Comparison of ENCODE assay signal across 11 mouse cellular contexts in the genomic region with DNA sequence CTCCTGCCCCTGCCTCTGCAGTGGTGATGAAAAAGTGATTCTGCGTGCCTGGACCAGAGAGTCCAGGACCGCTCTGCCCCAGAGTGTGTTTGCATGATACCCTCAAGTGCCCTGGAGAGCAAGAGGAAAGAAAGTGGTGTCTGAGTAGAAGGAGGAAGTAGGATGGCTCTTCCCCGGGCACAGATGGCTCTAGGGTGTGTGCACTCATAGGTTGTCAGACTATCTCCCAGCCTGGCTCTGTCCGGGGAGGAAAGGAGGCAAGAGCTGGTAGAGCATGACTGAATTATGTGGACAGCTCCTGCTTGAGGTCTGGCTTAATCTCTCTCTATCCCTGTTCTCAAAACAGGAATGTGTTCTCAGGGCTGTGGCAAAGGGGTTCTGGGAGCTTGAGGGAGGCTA. TPM values are rescaled to one million over a fixed set of nuclear protein-coding genes. Genes with fewer than 3 reads are reported as not detected.
DNase-seq lines count a peak whose midpoint lies in the region; ATAC-seq and TF ChIP-seq lines count a peak whose summit lies in the region.
"Had no signal": no experiment of that assay in that cellular context is flagged by ENCODE, and none has a peak within 500 bp of the region (broad histone marks: within the 10 kb centered on the region; RNA-seq: fewer than 3 reads in every experiment).

No protein-coding gene starts in this region.

- no peaks in the 10 kb centered on the region for H3K9me3 ChIP-seq in embryonic facial prominence, embryonic 12.5 days
- H3K9me3 ChIP-seq in embryonic facial prominence, embryonic 10.5 days, result no peaks in the 10 kb centered on the region
- no peaks in the 10 kb centered on the region for H3K9me3 ChIP-seq in liver, embryonic 13.5 days (replicated peaks)
- no peaks in the 10 kb centered on the region for H3K9me3 ChIP-seq in liver, embryonic 11.5 days (ENCODE audit: control insufficient read depth, low read length)
- H3K9me3 ChIP-seq in megakaryocyte, embryonic 14.5 days, result no peaks in the 10 kb centered on the region
- H3K9me3 ChIP-seq: forebrain, embryonic 10.5 days; heart, embryonic 10.5 days; hindbrain, embryonic 13.5 days had no signal

- intact Hi-C loops in left cerebral cortex, postnatal 4 days (cut with DNase I), result loop anchor here (5.0 kb wide), 1 partner anchor 216 kb away; the partner anchor contains the start of gene Epb41

- peaks cover 49% of the 10 kb centered on the region for H3K36me3 ChIP-seq in embryonic facial prominence, embryonic 12.5 days
- H3K36me3 ChIP-seq in embryonic facial prominence, embryonic 10.5 days (replicated peaks), result peaks cover 84% of the 10 kb centered on the region
- peaks cover 58% of the 10 kb centered on the region for H3K36me3 ChIP-seq in liver, embryonic 13.5 days
- peaks cover 20% of the 10 kb centered on the region; the same call in 1 of the 2 replicates for H3K36me3 ChIP-seq in liver, embryonic 11.5 days (ENCODE audit: control insufficient read depth, insufficient read depth, low read length)
- peaks cover 77% of the 10 kb centered on the region for H3K36me3 ChIP-seq in megakaryocyte, embryonic 14.5 days (replicated peaks; ENCODE audit: low read length)

- no peak for DNase-seq in embryonic facial prominence, embryonic 10.5 days (ENCODE audit: low spot score)
- no peak for DNase-seq in liver, embryonic 13.5 days
- no peak for DNase-seq in liver, embryonic 11.5 days (ENCODE audit: low spot score)
- no peak for DNase-seq in adrenal gland, postnatal 36 days
- no peak for DNase-seq in left cerebral cortex, postnatal 4 days

- 81% methylated on average over 4 of the region's 4 CpGs for WGBS in embryonic facial prominence, embryonic 12.5 days
- 78% methylated on average over 4 of the region's 4 CpGs for WGBS in embryonic facial prominence, embryonic 10.5 days
- WGBS in liver, embryonic 13.5 days (ENCODE audit: insufficient replicate concordance), result 37% methylated on average over 4 of the region's 4 CpGs
- 66% methylated on average over 4 of the region's 4 CpGs for WGBS in liver, embryonic 11.5 days

- no peaks in the 10 kb centered on the region for H3K27me3 ChIP-seq in embryonic facial prominence, embryonic 12.5 days
- no peaks in the 10 kb centered on the region for H3K27me3 ChIP-seq in embryonic facial prominence, embryonic 10.5 days (replicated peaks; ENCODE audit: low read depth, poor library complexity, severe bottlenecking)
- no peaks in the 10 kb centered on the region for H3K27me3 ChIP-seq in liver, embryonic 13.5 days
- no peaks in the 10 kb centered on the region for H3K27me3 ChIP-seq in liver, embryonic 11.5 days (replicated peaks; ENCODE audit: control insufficient read depth, insufficient read depth, low read length)
- no peaks in the 10 kb centered on the region for H3K27me3 ChIP-seq in megakaryocyte, embryonic 14.5 days (replicated peaks)
- H3K27me3 ChIP-seq: hindbrain, embryonic 13.5 days had no signal

- no peak overlapping the region for H3K4me3 ChIP-seq in embryonic facial prominence, embryonic 12.5 days
- no peak overlapping the region for H3K4me3 ChIP-seq in embryonic facial prominence, embryonic 10.5 days
- H3K4me3 ChIP-seq in liver, embryonic 13.5 days (replicated peaks), result no peak overlapping the region
- H3K4me3 ChIP-seq in liver, embryonic 11.5 days (ENCODE audit: low read depth, low read length), result no peak overlapping the region
- no peak overlapping the region for H3K4me3 ChIP-seq in bone marrow macrophage, adult 2 months (ENCODE audit: insufficient read depth, low read length)
- peak overlapping the region; percentile 81 for H3K4me3 ChIP-seq in megakaryocyte, embryonic 14.5 days (replicated peaks)
- H3K4me3 ChIP-seq: forebrain, embryonic 10.5 days; heart, embryonic 10.5 days; hindbrain, embryonic 13.5 days had no signal

- no peak for TF ChIP-seq CTCF in bone marrow macrophage, adult 2 months (IDR thresholded peaks at IDR 0.05; ENCODE audit: low read depth, low read length)

- peak overlapping the region; percentile 69; the same call in 1 of the 2 replicates for H3K27ac ChIP-seq in embryonic facial prominence, embryonic 12.5 days
- H3K27ac ChIP-seq in embryonic facial prominence, embryonic 10.5 days (replicated peaks), result no peak overlapping the region
- no peak overlapping the region for H3K27ac ChIP-seq in liver, embryonic 13.5 days
- no peak overlapping the region for H3K27ac ChIP-seq in liver, embryonic 11.5 days (ENCODE audit: low read depth, low read length)
- H3K27ac ChIP-seq in bone marrow macrophage, adult 2 months (ENCODE audit: insufficient read depth, low read depth, low read length), result peak overlapping the region; percentile 72
- H3K27ac ChIP-seq: forebrain, embryonic 10.5 days; heart, embryonic 10.5 days; hindbrain, embryonic 13.5 days had no signal

- peaks cover 7% of the 10 kb centered on the region for H3K4me1 ChIP-seq in embryonic facial prominence, embryonic 12.5 days
- peaks cover 7% of the 10 kb centered on the region for H3K4me1 ChIP-seq in embryonic facial prominence, embryonic 10.5 days
- H3K4me1 ChIP-seq in liver, embryonic 13.5 days (replicated peaks), result no peaks in the 10 kb centered on the region
- no peaks in the 10 kb centered on the region for H3K4me1 ChIP-seq in liver, embryonic 11.5 days (replicated peaks; ENCODE audit: control insufficient read depth, insufficient read depth, low read length)
- peaks cover 34% of the 10 kb centered on the region for H3K4me1 ChIP-seq in bone marrow macrophage, adult 2 months (ENCODE audit: control insufficient read depth, insufficient read depth, low read length)
- peaks cover 26% of the 10 kb centered on the region for H3K4me1 ChIP-seq in megakaryocyte, embryonic 14.5 days
- H3K4me1 ChIP-seq: forebrain, embryonic 10.5 days; heart, embryonic 10.5 days; hindbrain, embryonic 13.5 days had no signal

- H3K9ac ChIP-seq in embryonic facial prominence, embryonic 12.5 days, result no peak overlapping the region
- H3K9ac ChIP-seq in liver, embryonic 13.5 days, result no peak overlapping the region
- H3K9ac ChIP-seq in liver, embryonic 11.5 days (ENCODE audit: low read depth, low read length), result no peak overlapping the region
- H3K9ac ChIP-seq: hindbrain, embryonic 13.5 days had no signal

- ATAC-seq in embryonic facial prominence, embryonic 12.5 days (ENCODE audit: insufficient number of reproducible peaks, insufficient read depth, low FRiP score, low TSS enrichment), result no peak
- no peak for ATAC-seq in liver, embryonic 13.5 days (ENCODE audit: low read depth)
- no peak for ATAC-seq in liver, embryonic 11.5 days (replicated peaks; ENCODE audit: low FRiP score)

- no peak for TF ChIP-seq POLR2A in bone marrow macrophage, adult 2 months (IDR thresholded peaks at IDR 0.05; ENCODE audit: borderline replicate concordance, low read depth, low read length)

- no peak overlapping the region for H3K4me2 ChIP-seq in embryonic facial prominence, embryonic 12.5 days (replicated peaks)
- H3K4me2 ChIP-seq in liver, embryonic 13.5 days, result peak overlapping the region; percentile 17
- no peak overlapping the region for H3K4me2 ChIP-seq in liver, embryonic 11.5 days
- H3K4me2 ChIP-seq: hindbrain, embryonic 13.5 days had no signal

RNA-seq across cellular contexts. Expression of gene Srsf4, which starts 12.1 kb away (rescaled TPM):
- 141 and 143 TPM in 2 replicates for polyA plus RNA-seq in embryonic facial prominence, embryonic 12.5 days (2016; fragmentation: Nextera tagmentation; extraction: Ambion mirVana)
- polyA plus RNA-seq in embryonic facial prominence, embryonic 10.5 days (2016; fragmentation: Nextera tagmentation; extraction: Ambion mirVana), result 142 and 143 TPM in 2 replicates
- polyA plus RNA-seq in liver, embryonic 13.5 days (2015; fragmentation: Nextera tagmentation; extraction: Ambion mirVana), result 69.1 and 75.4 TPM in 2 replicates
- 113 and 118 TPM in 2 replicates for polyA plus RNA-seq in liver, embryonic 11.5 days (2014; fragmentation: Nextera tagmentation; extraction: Ambion mirVana)
- 51.8 and 56.0 TPM in 2 replicates for polyA plus RNA-seq in bone marrow macrophage, adult 2 months (2012; ENCODE audit: insufficient read depth, insufficient read length, missing spikeins)
- 53.8 and 135 TPM in 2 replicates for polyA plus RNA-seq in megakaryocyte, embryonic 14.5 days (2012; ENCODE audit: insufficient read depth, low replicate concordance)
- total RNA-seq in adrenal gland, postnatal 36 days (2021), result 10 to 100 TPM; 59.3 to 63.3 TPM
- 10 to 100 TPM; 87.7 to 90.4 TPM for total RNA-seq in left cerebral cortex, postnatal 4 days (2021)

RNA-seq across cellular contexts. Expression of gene Mecr, which starts 18.1 kb away (rescaled TPM):
- 48.4 and 50.4 TPM in 2 replicates for polyA plus RNA-seq in embryonic facial prominence, embryonic 12.5 days (2016; fragmentation: Nextera tagmentation; extraction: Ambion mirVana)
- 52.9 and 55.0 TPM in 2 replicates for polyA plus RNA-seq in embryonic facial prominence, embryonic 10.5 days (2016; fragmentation: Nextera tagmentation; extraction: Ambion mirVana)
- polyA plus RNA-seq in liver, embryonic 13.5 days (2015; fragmentation: Nextera tagmentation; extraction: Ambion mirVana), result 39.6 and 42.8 TPM in 2 replicates
- 59.3 and 64.4 TPM in 2 replicates for polyA plus RNA-seq in liver, embryonic 11.5 days (2014; fragmentation: Nextera tagmentation; extraction: Ambion mirVana)
- polyA plus RNA-seq in bone marrow macrophage, adult 2 months (2012; ENCODE audit: insufficient read depth, insufficient read length, missing spikeins), result 17.5 and 24.5 TPM in 2 replicates
- polyA plus RNA-seq in megakaryocyte, embryonic 14.5 days (2012; ENCODE audit: insufficient read depth, low replicate concordance), result 8.8 and 15.2 TPM in 2 replicates
- 10 to 100 TPM; 83.5 to 85.4 TPM for total RNA-seq in adrenal gland, postnatal 36 days (2021)
- total RNA-seq in left cerebral cortex, postnatal 4 days (2021), result 10 to 100 TPM; 36.9 to 38.2 TPM

RNA-seq across cellular contexts. Expression of gene Ptpru, which starts 23.3 kb away (rescaled TPM):
- polyA plus RNA-seq in embryonic facial prominence, embryonic 12.5 days (2016; fragmentation: Nextera tagmentation; extraction: Ambion mirVana), result 38.1 and 39.2 TPM in 2 replicates
- 21.1 and 23.5 TPM in 2 replicates for polyA plus RNA-seq in embryonic facial prominence, embryonic 10.5 days (2016; fragmentation: Nextera tagmentation; extraction: Ambion mirVana)
- polyA plus RNA-seq in liver, embryonic 13.5 days (2015; fragmentation: Nextera tagmentation; extraction: Ambion mirVana), result 2.1 and 2.7 TPM in 2 replicates
- polyA plus RNA-seq in liver, embryonic 11.5 days (2014; fragmentation: Nextera tagmentation; extraction: Ambion mirVana), result 5.8 and 6.1 TPM in 2 replicates
- 0.55 TPM in 1 of 2 replicates, not detected in the other for polyA plus RNA-seq in bone marrow macrophage, adult 2 months (2012; ENCODE audit: insufficient read depth, insufficient read length, missing spikeins)
- 0.07 and 0.39 TPM in 2 replicates for polyA plus RNA-seq in megakaryocyte, embryonic 14.5 days (2012; ENCODE audit: insufficient read depth, low replicate concordance)
- 10 to 100 TPM; 34.2 to 75.7 TPM for total RNA-seq in adrenal gland, postnatal 36 days (2021)
- 10 to 100 TPM; 44.0 to 54.1 TPM for total RNA-seq in left cerebral cortex, postnatal 4 days (2021)

Comparison
In these comparisons a context has a peak if more than half of its experiments do, and no peak if none do; other contexts are left out.
1. H3K27ac ChIP-seq: peak in embryonic facial prominence, embryonic 12.5 days (single experiment) and bone marrow macrophage, adult 2 months (single experiment); none in embryonic facial prominence, embryonic 10.5 days (single experiment), liver, embryonic 13.5 days (single experiment) and liver, embryonic 11.5 days (single experiment).